Mouse (Mus musculus) lung, adult 2 months (tissue): Measurements from ENCODE around the gene Ccdc175.

Experiments
- CTCF ChIP-seq: fragments of 200-500 bp; IDR thresholded peaks from 2 replicates; pipeline ENCODE4 v1.5.1; 2011; ENCODE audit warnings: mild to moderate bottlenecking, low read length, control low read depth; ENCODE audit not compliant: insufficient read depth
- POLR2A ChIP-seq: fragments of 200-500 bp; IDR thresholded peaks from 2 replicates; pipeline ENCODE4 v1.6.1; 2011; ENCODE audit warnings: low read depth, mild to moderate bottlenecking, control low read depth, low read length, borderline replicate concordance; ENCODE audit errors: extremely low read depth

GRCm38 (mm10) chr12:72197925-72198486 is 13.2 kb upstream of the Ccdc175 start:
- TF ChIP-seq POLR2A = no peak
- no peak for TF ChIP-seq CTCF
